Mouse (Mus musculus): ENCODE results near the gene Snrk. TPM values are rescaled to one million over a fixed set of nuclear protein-coding genes. Genes with fewer than 3 reads are reported as not detected.

Snrk gene
- 65.2 and 68.9 TPM in 2 replicates for polyA plus RNA-seq (2021; fragmentation: Nextera tagmentation)
- long read RNA-seq, experiment 1, full-length matches to known transcripts: 51 of 163 reads
- long read RNA-seq, experiment 1, partial matches to known transcripts: 39 of 163 reads
- long read RNA-seq, experiment 1, other reads (novel, unspliced or antisense): 73 of 163 reads
- long read RNA-seq, experiment 2, full-length matches to known transcripts: 258 of 684 reads
- long read RNA-seq, experiment 2, partial matches to known transcripts: 19 of 684 reads
- long read RNA-seq, experiment 2, other reads (novel, unspliced or antisense): 407 of 684 reads

DNA sequence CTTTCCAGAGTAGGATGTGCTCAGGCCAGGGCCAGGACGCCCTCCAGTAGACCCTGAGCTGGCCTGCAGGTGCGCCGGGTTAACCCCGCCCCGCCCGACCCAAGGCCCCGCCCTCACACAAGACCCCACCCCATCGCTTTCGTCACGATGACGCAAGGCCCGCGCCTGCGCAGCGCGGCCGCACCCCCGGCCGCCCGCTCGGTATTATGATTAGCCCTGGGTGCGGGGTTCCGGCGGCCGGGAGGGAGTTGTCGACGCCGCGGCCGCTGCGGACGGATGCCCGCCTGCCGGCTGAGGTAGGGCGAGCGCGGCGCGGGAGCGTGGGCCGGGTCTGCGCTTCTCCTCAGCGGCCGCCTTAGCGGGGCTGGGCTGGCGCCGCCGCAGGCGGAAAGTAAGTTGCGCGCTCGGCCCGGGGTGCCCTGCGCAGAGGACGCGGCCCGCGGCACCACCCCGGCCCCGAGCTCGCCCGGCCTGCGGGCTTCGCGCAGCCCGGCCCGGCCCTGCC lies at the start of gene Snrk:
Gene Snrk (plus strand): TSS at position 155 of the 505 bp plus-strand sequence.

Other genes with a start within 250 kb of the Snrk start
- gene Ackr2, start 218.9 kb upstream of the Snrk start, polyA plus RNA-seq (2021; fragmentation: Nextera tagmentation): 0.41 and 0.63 TPM in 2 replicates
- not detected in 2 replicates for gene Cyp8b1, start 201.0 kb upstream of the Snrk start, polyA plus RNA-seq (2021; fragmentation: Nextera tagmentation)
- 3.9 and 4.1 TPM in 2 replicates for gene Fam198a, start 166.3 kb upstream of the Snrk start, polyA plus RNA-seq (2021; fragmentation: Nextera tagmentation)
- gene Pomgnt2, start 120.2 kb upstream of the Snrk start, polyA plus RNA-seq (2021; fragmentation: Nextera tagmentation): 46.9 and 56.4 TPM in 2 replicates
- gene Ano10, start 177.2 kb downstream of the Snrk start, polyA plus RNA-seq (2021; fragmentation: Nextera tagmentation): 21.1 and 21.2 TPM in 2 replicates
- gene Abhd5, start 234.3 kb downstream of the Snrk start, polyA plus RNA-seq (2021; fragmentation: Nextera tagmentation): 10.1 and 13.8 TPM in 2 replicates

All from layer of hippocampus, adult 6 months (tissue).